Mouse (Mus musculus) WW6 (cell line): Measurements from ENCODE around the gene Btnl1.

Experiments
- DNase-seq: peaks from one replicate; pipeline ENCODE4 v3.0.0-alpha.2; 2013; ENCODE audit warnings: low read depth, low spot score

The Btnl1 gene

DNA sequence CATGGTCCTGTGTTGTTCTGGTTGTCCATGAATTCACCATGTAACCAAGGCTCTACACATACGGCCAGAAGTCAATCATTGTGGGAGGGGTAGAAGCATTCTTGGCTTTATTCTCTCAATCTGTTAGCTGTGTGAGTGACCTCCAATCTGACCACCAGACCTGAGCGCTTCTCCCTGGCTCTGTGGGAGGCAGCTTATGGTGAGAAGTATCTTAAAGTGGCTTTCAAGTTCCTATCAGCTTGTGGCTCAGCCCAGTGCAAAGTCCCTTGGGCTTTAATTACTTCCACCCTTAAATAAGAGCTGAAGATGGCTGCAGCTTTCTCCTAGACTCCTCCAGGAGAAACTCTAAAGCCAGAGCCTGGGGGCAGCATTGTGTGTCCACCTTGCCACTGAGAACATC is at the start of gene Btnl1:
Gene Btnl1 (plus strand): TSS at position 286 of the 400 bp plus-strand sequence.
- DNase-seq: no peak

DNA sequence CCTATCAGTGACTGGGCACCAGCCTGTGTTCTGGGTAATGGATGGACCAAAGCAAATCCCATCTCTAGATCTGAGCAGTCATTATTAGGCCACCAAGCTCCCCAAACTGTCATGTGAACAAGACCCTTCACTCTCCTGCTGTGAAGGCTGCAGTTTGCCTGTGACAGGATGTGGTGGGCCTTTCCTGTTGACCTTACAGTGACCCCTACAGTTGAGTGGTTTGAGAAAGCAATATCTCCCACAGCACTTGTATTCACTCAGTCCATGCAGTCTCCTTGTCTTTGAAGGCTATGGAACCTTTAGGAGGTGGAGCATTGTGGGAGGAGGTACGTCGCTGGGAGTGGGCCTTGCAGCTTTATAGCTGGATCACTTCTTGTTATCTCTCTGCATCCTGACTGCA is 47.1 kb upstream of the Btnl1 start:
- DNase-seq: no peak

- DNase-seq: no peak
Observed at GRCm38 (mm10) chr17:34331200-34331599, 45.7 kb upstream of the Btnl1 start.

DNA sequence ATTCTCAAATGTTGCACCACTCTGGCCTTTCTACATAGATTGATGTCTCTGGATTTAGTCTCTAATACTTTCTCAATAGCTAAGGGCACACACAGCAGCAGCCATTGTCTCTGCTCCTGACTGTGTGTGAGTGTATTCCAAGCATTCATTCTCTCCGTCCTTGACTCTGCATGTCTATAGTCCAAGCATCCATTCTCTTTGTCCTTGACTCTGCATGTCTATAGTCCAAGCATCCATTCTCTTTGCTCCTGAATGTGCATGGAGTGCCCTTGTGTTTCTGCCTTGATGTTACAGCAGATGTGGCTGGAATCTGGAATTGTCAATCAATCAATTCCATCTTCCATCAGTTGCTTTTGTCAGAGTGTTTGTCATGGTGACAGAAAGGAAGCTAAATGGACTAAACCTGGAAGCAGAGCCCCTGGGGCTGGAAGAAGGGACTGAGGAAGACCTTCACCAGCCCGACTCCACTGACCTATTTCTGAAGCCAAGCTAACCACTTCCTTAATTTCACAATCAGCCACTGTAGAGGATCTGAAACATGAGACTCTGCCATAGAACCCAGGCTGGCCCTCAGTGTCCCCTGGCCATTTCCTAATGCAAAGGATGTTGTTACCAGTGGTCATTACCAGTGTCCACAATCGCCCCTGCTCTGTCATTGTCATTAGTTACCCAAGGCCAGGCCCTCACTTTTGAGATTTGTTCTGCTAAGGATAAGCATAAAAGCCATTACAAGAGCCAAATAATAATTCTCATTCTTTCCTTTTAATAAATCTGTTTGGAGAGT is 36.1 kb upstream of the Btnl1 start:
- no peak for DNase-seq

GRCm38 (mm10) chr17:34344882-34345281 is 32.0 kb upstream of the Btnl1 start:
- no peak for DNase-seq

DNA sequence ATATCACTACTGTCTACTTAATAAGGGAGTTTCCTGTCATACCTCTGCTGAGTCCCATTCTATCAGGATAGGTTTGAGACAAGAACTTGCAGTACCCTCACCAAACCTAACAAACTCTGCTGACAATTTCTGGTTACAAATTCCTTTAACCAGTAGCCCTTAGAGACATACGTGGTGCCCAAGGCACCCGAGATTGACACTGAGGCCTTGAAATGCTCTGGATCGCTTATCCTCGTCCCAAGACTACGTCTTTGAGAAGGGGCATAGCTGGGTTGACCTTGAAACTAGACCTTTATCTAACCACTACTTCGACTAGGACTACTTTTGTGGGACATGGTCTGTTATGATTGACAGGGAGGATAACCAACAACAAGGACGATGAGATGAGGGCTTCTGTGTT is 31.4 kb upstream of the Btnl1 start:
- DNase-seq: no peak

- DNase-seq: no peak
Observed at GRCm38 (mm10) chr17:34346041-34346440, 30.9 kb upstream of the Btnl1 start.

DNA sequence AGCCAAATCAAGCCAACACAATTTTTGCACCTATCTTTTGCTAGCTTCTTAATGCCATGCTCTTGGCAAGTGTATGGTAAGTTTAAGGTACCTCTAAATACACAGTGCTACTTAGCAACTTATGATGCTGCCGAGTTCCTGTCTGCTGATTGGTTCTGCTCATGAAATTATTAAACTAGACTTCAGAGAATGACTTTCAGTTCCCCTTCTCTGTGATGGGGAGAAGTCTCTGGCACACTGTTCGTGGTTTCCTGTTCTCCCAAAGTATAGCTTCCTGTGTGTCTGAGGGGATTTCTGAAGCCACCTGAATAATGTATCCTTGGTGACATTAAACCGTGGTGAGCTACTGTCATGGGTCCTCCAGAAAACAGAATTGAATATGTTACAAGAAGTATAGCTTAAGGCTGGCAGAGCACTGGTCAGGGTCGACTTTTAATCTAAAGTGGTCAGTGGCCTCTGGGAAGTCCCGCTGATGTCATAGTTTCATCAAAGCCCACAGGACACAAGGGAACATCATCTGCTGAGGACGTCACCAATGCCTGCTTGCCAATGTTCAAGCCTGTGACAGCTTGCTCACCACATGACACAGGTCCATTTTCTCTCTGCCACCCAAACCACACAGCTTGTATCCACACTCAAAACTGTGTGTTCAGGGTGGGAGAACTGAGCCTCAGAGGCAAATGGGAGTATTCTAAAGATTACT is 29.2 kb upstream of the Btnl1 start:
- no peak for DNase-seq

DNA sequence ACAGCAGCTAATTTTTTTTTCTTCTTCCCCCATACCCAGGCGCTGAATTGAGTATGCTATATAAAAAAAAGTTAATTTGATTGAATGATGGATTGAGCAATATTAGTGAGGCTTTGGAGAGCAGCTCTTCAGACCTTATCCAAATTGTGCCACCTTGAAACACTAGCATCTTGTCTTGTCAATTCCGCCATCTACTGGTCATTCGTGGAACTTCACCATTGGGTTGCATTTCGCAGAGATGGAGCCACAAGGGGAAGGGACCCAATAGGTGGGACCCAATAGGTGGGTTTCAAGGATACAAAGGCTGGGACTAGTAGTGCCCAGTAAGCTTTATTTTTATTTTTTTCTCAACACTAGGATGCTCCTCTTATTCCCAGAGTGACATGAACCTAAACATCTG is 27.5 kb upstream of the Btnl1 start:
- DNase-seq: peak; percentile 56

DNA sequence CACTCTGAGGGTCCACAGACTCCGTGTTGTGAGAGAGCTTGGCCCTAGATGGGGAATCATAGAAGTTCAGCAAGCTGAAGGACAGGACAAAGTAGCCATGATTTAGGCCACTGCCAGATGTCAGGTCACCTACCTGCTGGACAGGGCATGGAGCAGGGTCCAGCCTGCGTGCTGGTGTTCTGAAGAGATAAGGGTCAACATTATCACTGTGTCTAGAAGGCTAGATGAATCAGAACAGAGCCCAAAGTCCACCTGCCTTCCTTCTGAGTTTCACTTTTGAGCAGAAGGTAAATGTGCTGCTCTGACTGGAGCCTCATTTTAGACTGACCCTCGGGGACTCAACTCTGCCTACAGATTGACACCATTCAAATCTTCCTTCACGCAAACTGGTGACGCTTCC is 22.4 kb upstream of the Btnl1 start, which contains the start of gene Btnl2:
Gene Btnl2 (plus strand): TSS at position 284 of the 400 bp plus-strand sequence.
- DNase-seq: no peak

GRCm38 (mm10) chr17:34354940-34355339 is 22.0 kb upstream of the Btnl1 start:
- DNase-seq: no peak

GRCm38 (mm10) chr17:34362954-34363546 is 13.9 kb upstream of the Btnl1 start:
- DNase-seq: no peak

DNA sequence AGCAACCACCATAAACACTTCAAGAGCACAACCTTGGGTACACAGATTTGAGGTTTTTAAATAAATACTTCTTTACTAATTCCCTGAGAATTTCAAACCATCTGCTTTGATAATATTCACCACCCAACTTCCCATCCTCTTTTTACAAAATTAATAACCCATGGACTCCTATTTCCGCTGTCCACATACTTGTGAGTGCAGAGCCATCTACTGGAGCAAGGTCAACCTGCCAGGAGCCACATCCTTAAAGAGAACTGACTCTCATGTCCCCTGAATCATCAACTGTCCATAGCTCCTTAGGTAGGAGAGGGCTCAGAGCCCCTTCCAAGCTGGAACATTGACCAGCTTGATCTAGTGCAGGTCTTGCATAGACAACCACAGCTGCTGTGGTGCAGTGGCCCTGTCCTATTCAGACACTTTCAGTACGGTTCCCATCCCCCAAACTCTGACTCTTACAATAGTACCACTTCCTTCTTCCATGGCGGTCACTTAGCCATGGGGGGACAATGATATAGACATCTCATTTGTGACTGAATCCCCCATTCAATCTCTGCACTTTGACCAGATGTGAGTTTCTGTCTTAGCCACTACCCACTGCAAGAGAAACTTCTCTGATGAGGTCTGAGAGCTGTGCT is 13.1 kb upstream of the Btnl1 start:
- DNase-seq: no peak

- DNase-seq: no peak
Observed at GRCm38 (mm10) chr17:34365031-34365430, 11.9 kb upstream of the Btnl1 start.

DNA sequence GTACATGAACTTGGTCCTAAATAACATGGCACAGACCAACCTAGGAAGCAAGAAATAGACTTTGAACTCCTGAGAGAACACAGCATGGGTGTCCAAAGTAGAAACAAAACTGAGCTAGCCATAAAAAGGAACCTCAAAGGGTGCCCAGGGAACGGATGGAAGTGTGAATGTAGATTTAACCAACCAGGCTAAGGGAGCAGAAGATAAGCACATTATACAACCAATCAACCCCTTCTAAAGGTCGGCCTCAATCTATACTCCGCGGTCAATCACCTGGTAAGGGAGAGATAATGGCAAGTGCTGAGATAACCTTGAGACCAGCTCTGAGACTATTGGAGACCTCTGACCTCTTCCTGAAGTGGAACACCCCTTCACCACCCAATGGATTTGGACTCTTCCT is 6.4 kb upstream of the Btnl1 start:
- DNase-seq: no peak

DNA sequence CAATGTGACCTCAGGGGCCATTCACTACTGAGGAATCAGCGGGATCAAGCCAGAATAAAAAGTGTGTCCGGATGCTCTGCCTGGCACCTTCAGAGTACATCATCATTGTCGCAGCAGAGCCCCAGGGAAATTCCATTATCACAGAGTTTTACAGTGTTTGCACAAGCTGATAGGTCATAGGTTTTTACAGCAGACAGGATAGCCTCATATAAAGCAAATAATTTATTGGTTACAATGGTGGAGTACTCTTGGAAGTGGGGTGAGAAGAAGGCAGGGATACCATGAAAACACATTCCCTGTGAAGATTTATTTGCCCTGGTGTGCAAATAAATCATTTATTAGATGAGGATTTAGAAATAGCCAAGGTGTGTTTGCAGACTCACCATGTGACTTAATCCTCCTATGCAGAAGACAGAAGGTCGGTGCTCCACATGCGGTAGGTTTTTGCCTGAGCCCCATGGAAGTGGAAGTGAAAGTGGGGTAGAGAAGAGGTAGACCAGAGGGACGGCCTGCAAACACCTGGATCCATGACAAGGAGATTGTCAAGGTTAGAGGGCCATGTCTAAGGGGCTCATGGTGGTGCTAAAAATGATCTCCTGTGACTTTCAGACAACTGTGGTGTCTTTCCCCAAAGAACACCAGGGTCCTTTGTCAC is 3.8 kb upstream of the Btnl1 start:
- no peak for DNase-seq

GRCm38 (mm10) chr17:34377450-34378209 is 698 bp downstream of the Btnl1 start:
- no peak for DNase-seq

DNA sequence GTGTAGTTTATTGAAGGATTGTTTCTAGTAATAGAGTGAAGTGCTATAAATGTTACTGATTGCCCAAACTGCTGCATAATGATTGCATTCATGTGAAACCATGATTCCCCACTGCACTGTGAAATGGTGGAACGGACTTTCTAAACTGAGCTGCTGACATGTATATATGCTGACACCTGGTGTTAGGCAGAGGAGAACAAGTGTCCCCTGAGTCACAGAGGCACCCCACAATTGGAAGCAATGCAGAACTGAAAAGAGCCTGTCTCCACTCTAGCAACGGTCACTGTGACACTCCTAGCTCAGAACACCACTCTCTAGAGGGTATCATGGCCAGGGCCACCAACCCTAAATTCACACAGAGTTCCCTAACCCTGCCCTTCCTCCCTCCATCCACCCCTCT is 1.8 kb downstream of the Btnl1 start:
- DNase-seq: no peak

DNA sequence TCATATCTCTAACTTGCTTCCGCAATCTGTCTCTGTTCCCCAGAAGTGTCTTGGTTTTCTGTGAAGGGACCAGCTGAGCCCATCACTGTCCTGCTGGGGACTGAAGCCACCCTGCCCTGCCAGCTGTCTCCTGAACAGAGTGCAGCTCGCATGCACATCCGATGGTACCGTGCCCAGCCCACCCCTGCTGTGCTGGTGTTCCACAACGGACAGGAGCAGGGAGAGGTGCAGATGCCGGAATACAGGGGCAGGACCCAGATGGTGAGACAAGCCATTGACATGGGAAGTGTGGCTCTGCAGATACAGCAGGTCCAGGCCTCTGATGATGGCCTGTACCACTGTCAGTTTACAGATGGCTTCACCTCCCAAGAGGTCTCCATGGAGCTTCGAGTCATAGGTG is 2.5 kb downstream of the Btnl1 start:
- no peak for DNase-seq

GRCm38 (mm10) chr17:34381876-34382275 is 4.9 kb downstream of the Btnl1 start:
- no peak for DNase-seq

GRCm38 (mm10) chr17:34383212-34383611 is 6.3 kb downstream of the Btnl1 start:
- no peak for DNase-seq
